Mouse (Mus musculus) heart, embryonic 14.5 days (tissue): ENCODE results near the gene Xylb. TPM values are rescaled to one million over a fixed set of nuclear protein-coding genes. Genes with fewer than 3 reads are reported as not detected.

Experiments
- ATAC-seq: fragments of 200-750 bp; cut with Nextera tagmentation; 2 replicates; pipeline ENCODE4 v1.8.0; 2017; ENCODE audit warnings: low read depth, moderate TSS enrichment; ENCODE audit not compliant: insufficient number of reproducible peaks, insufficient read depth, low FRiP score
- H3K27ac ChIP-seq, 2 experiments: fragments of 200-500 bp in 1 of 2; fragments of 300-500 bp in 1 of 2; sonication (generic) in 1 of 2; replicated peaks in 1 of 2; 2 replicates each; pipeline ENCODE4 v1.5.1; 2012 to 2014; ENCODE audit warnings: low read depth in 2 of 2, low read length in 2 of 2, control low read depth in 1 of 2, mild to moderate bottlenecking in 1 of 2, mixed read lengths in 1 of 2; ENCODE audit not compliant: control insufficient read depth in 1 of 2, insufficient read depth in 1 of 2
- H3K27me3 ChIP-seq: fragments of 300-500 bp; sonication (generic); 2 replicates; pipeline ENCODE4 v1.6.1; 2014; ENCODE audit warnings: mild to moderate bottlenecking, low read length, control low read depth; ENCODE audit not compliant: control insufficient read depth, insufficient read depth
- H3K36me3 ChIP-seq: fragments of 300-500 bp; sonication (generic); 2 replicates; pipeline ENCODE4 v1.6.1; 2014; ENCODE audit warnings: mild to moderate bottlenecking, control low read depth, low read length, mixed read lengths; ENCODE audit not compliant: control insufficient read depth, insufficient read depth
- H3K4me1 ChIP-seq, 2 experiments: fragments of 200-500 bp in 1 of 2; fragments of 300-500 bp in 1 of 2; sonication (generic) in 1 of 2; 2 replicates each; pipeline ENCODE4 v1.6.1; 2012 to 2014; ENCODE audit warnings: low read length in 2 of 2, control low read depth in 1 of 2, mixed read lengths in 1 of 2; ENCODE audit not compliant: control insufficient read depth in 2 of 2, insufficient read depth in 2 of 2
- H3K4me2 ChIP-seq: fragments of 300-500 bp; sonication (generic); 2 replicates; pipeline ENCODE4 v1.6.1; 2014; ENCODE audit warnings: mild to moderate bottlenecking, low read length
- H3K4me3 ChIP-seq, 2 experiments: fragments of 200-500 bp in 1 of 2; fragments of 300-500 bp in 1 of 2; sonication (generic) in 1 of 2; 2 replicates each; pipeline ENCODE4 v1.5.1; 2012 to 2014; ENCODE audit warnings: low read length in 2 of 2, mild to moderate bottlenecking in 2 of 2, control low read depth in 1 of 2, low read depth in 1 of 2, moderate library complexity in 1 of 2; ENCODE audit not compliant: control insufficient read depth in 1 of 2, insufficient read depth in 1 of 2
- H3K9ac ChIP-seq: fragments of 300-500 bp; sonication (generic); 2 replicates; pipeline ENCODE4 v1.6.1; 2014; ENCODE audit warnings: mild to moderate bottlenecking, low read length
- H3K9me3 ChIP-seq: fragments of 300-500 bp; sonication (generic); 2 replicates; pipeline ENCODE4 v1.6.1; 2016; ENCODE audit warnings: low read length, control low read depth; ENCODE audit not compliant: control insufficient read depth
- WGBS: fragments of 180-500 bp; shearing (Covaris S2); extraction: QIAGEN DNeasy Blood & Tissue Kit; methylation state at CpG from one replicate; pipeline ENCODE4 v1.1.7; 2014; 5-methylcytosine and 5-hydroxymethylcytosine counted together
- polyA plus RNA-seq: library from polyadenylated mRNA; unstranded; fragments of >200 nt; fragmentation: Nextera tagmentation; extraction: Ambion mirVana; gene quantifications from 2 replicates; pipeline ENCODE4 v1.2.1, GENCODE M21; 2014

The Xylb gene
- polyA plus RNA-seq, 1 experiment from 2014 or later: 1.2 TPM

- no peaks in the 10 kb centered on the region for H3K4me1 ChIP-seq
- no peak overlapping the region for H3K4me2 ChIP-seq
- 80% methylated on average over 4 of the region's 4 CpGs for WGBS
- H3K4me3 ChIP-seq: no peak overlapping the region
- H3K27ac ChIP-seq: no peak overlapping the region
- no peak for ATAC-seq
- H3K9me3 ChIP-seq: no peaks in the 10 kb centered on the region
- H3K9ac ChIP-seq: no peak overlapping the region
- H3K27me3 ChIP-seq: no peaks in the 10 kb centered on the region
- H3K36me3 ChIP-seq: no peaks in the 10 kb centered on the region
These were observed 21.1 kb downstream of the Xylb start for GRCm38 (mm10) chr9:119378231-119378630.

DNA sequence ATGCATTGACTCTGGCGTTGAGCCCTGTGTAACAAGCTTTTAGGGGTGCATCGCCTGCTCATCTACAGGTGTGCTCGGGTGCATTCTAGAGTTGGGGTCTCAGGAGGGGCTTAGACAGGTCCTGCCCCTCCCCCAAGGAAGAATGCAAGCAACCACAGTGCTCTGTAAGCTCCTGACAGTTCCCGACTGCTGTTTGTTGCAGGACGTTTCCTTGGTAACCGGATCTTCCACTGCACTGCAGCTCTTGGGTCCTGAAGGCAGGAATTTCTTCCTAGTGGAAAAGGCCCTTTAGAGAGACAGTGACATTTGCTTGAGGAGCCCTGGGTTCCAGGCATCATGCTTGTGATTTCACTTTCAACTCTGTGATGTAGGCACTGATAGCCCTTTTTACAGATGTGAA is 25.4 kb downstream of the Xylb start:
- Histone ChIP-seq H3K4me1 (no peaks in the 10 kb centered on the region), H3K36me3 (no peaks in the 10 kb centered on the region), H3K27me3 (no peaks in the 10 kb centered on the region), H3K4me2 (no peak overlapping the region), H3K9ac (no peak overlapping the region), H3K9me3 (no peaks in the 10 kb centered on the region), H3K4me3 (no peak overlapping the region), H3K27ac (no peak overlapping the region)
- 38% methylated on average over 6 of the region's 6 CpGs for WGBS
- ATAC-seq: no peak

DNA sequence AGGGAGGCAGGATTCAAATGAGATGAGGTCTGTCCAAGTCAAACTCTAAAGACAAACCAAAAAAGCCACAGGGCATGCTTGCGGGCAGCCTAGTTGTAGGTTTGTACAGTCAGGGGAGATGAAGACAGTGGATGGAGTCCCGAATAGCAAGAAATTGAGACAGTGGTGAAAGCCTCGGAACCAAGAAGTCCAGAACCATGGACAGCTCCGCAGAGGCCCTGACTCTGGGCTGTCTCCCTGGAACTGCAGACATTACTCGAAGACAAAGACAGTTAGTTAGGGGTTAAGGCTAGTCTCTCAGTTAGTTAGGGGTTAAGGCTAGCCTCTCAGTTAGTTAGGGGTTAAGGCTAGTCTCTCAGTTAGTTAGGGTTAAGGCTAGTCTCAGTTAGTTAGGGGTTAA is 31.8 kb downstream of the Xylb start:
- no peak overlapping the region for H3K27ac ChIP-seq
- H3K4me3 ChIP-seq: no peak overlapping the region
- H3K4me2 ChIP-seq: no peak overlapping the region
- WGBS: 33% methylated on average over 5 of the region's 5 CpGs
- no peaks in the 10 kb centered on the region for H3K9me3 ChIP-seq
- H3K4me1 ChIP-seq: no peaks in the 10 kb centered on the region
- no peak for ATAC-seq
- H3K36me3 ChIP-seq: no peaks in the 10 kb centered on the region
- H3K9ac ChIP-seq: no peak overlapping the region
- no peaks in the 10 kb centered on the region for H3K27me3 ChIP-seq

DNA sequence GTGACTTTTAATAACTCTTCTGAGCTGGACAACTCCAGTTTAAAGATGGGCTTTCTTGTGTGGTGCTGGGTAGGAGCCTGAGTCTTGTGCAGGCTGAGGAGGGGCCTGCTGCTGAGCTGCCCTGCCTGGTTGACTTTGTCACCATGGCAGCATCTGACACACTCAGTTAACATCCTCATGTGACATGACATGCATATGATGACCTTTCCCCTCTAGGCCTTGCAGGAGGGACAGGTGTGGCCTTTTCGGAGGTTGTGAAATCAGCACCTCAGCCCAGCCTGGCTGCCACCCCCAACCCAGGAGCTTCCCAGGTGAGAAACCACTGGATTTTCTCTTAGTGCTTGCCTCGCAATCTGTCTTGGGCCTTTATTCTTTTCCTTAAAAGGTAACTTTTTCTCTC is 33.0 kb downstream of the Xylb start:
- H3K27ac ChIP-seq: no peak overlapping the region
- no peak for ATAC-seq
- H3K4me2 ChIP-seq: no peak overlapping the region
- no peaks in the 10 kb centered on the region for H3K27me3 ChIP-seq
- H3K9ac ChIP-seq: no peak overlapping the region
- no peaks in the 10 kb centered on the region for H3K9me3 ChIP-seq
- no peaks in the 10 kb centered on the region for H3K4me1 ChIP-seq
- 79% methylated on average over 2 of the region's 2 CpGs for WGBS
- no peak overlapping the region for H3K4me3 ChIP-seq
- no peaks in the 10 kb centered on the region for H3K36me3 ChIP-seq

GRCm38 (mm10) chr9:119394808-119395207 is 37.6 kb downstream of the Xylb start:
- H3K9ac ChIP-seq: no peak overlapping the region
- 63% methylated on average over 1 of the region's 1 CpGs for WGBS
- H3K4me3 ChIP-seq: no peak overlapping the region
- no peak overlapping the region for H3K27ac ChIP-seq
- ATAC-seq: no peak
- no peaks in the 10 kb centered on the region for H3K9me3 ChIP-seq
- H3K4me1 ChIP-seq: no peaks in the 10 kb centered on the region
- no peaks in the 10 kb centered on the region for H3K27me3 ChIP-seq
- no peak overlapping the region for H3K4me2 ChIP-seq
- no peaks in the 10 kb centered on the region for H3K36me3 ChIP-seq

GRCm38 (mm10) chr9:119401351-119401750 is 44.2 kb downstream of the Xylb start:
- ATAC-seq: no peak
- 5% methylated on average over 7 of the region's 7 CpGs for WGBS
- Histone ChIP-seq H3K36me3 (no peaks in the 10 kb centered on the region), H3K4me3 (peak overlapping the region; percentile 60 to 87), H3K27me3 (no peaks in the 10 kb centered on the region), H3K9ac (peak overlapping the region; percentile 67), H3K27ac (peak overlapping the region; percentile 41 to 43; a peak in 1 of 4 replicates), H3K4me1 (peaks cover 5 to 14% of the 10 kb centered on the region in 2 experiments), H3K9me3 (no peaks in the 10 kb centered on the region), H3K4me2 (peak overlapping the region; percentile 99)

DNA sequence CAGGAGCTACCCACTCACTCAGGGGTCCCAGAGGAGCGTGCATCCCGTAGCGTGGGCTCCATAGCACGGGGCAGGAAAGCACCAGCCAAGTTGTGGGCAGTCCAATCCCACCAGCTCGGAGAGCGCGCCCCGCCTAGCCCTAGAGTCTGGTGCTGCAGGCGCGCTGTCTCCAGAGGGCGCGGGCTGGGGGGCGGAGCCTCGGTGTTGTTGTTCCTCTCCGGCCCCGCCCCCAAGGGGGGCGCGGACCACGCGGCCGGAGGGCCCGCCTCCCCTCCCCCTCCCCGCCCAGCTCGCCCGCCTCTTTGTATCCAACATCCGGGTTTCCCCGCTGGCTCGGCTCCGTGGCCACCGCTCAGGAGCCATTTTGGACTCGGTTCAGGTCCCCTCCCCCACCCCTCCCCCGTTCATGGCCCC is 44.6 kb downstream of the Xylb start, which contains the start of gene Acvr2b:
Gene Acvr2b (plus strand): TSS at position 318 of the 414 bp plus-strand sequence.
- Histone ChIP-seq H3K4me2 (peak within 1 kb of the TSS; percentile 99), H3K27me3 (no peaks in the 10 kb centered on the region), H3K27ac (peak within 1 kb of the TSS; percentile 94 to 98), H3K4me1 (peaks cover 5 to 14% of the 10 kb centered on the region in 2 experiments), H3K9ac (peak within 1 kb of the TSS; percentile 97), H3K9me3 (no peaks in the 10 kb centered on the region), H3K36me3 (no peaks in the 10 kb centered on the region), H3K4me3 (peak within 1 kb of the TSS; percentile 79 to 87)
- WGBS: under 1% methylated on average over 21 of the region's 32 CpGs
- peak; percentile 96 for ATAC-seq
